Mouse (Mus musculus): ENCODE measurements at regions not wholly inside any gene's neighbourhood (a gene's known extent, or its start where the extent isn't known, plus 50 kb on each side); places are given as distances from the start of the nearest gene placed in this dataset.
"Not testable (repeated sequence)": the region's sequence is repeated elsewhere in the genome, so short reads cannot be mapped to it uniquely, and the experiment has no call there.

- H3K27ac ChIP-seq (ENCODE audit: insufficient read depth, low read length): peak overlapping the region; percentile 66; the same call in 1 of the 2 replicates
- TF ChIP-seq POLR2A (IDR thresholded peaks at IDR 0.05; ENCODE audit: extremely low read depth, insufficient read depth, low read length): no peak
These were observed 462.4 kb downstream of the Gja1 start for GRCm38 (mm10) chr10:56839545-56839944.

GRCm38 (mm10) chr10:56840732-56841131 lies 463.6 kb downstream of the Gja1 start:
- Histone ChIP-seq H3K27ac (ENCODE audit: insufficient read depth, low read length) (no peak overlapping the region), H3K4me3 (ENCODE audit: insufficient read depth, low read length) (no peak overlapping the region), H3K4me1 (ENCODE audit: control insufficient read depth, insufficient read depth, low read length) (no peaks in the 10 kb centered on the region)
- no peak for TF ChIP-seq POLR2A (IDR thresholded peaks at IDR 0.05; ENCODE audit: extremely low read depth, insufficient read depth, low read length)
- TF ChIP-seq CTCF (IDR thresholded peaks at IDR 0.05; ENCODE audit: extremely low read depth, insufficient read depth, low read length): peak; percentile 23; the same call in 1 of the 2 replicates

More at GRCm38 (mm10) chr10:56839545-56839944, 462.4 kb downstream of the Gja1 start:
- Histone ChIP-seq H3K4me3 (ENCODE audit: insufficient read depth, low read length) (no peak overlapping the region), H3K4me1 (ENCODE audit: control insufficient read depth, insufficient read depth, low read length) (no peaks in the 10 kb centered on the region)

GRCm38 (mm10) chr10:56841486-56841885 lies 464.4 kb downstream of the Gja1 start:
- H3K27ac ChIP-seq (ENCODE audit: insufficient read depth, low read length): no peak overlapping the region
- no peak for TF ChIP-seq CTCF (IDR thresholded peaks at IDR 0.05; ENCODE audit: extremely low read depth, insufficient read depth, low read length)
- TF ChIP-seq POLR2A (IDR thresholded peaks at IDR 0.05; ENCODE audit: extremely low read depth, insufficient read depth, low read length): no peak
- H3K4me1 ChIP-seq (ENCODE audit: control insufficient read depth, insufficient read depth, low read length): no peaks in the 10 kb centered on the region
- H3K4me3 ChIP-seq (ENCODE audit: insufficient read depth, low read length): no peak overlapping the region

- no peak overlapping the region for H3K27ac ChIP-seq (ENCODE audit: insufficient read depth, low read length)
- TF ChIP-seq CTCF (IDR thresholded peaks at IDR 0.05; ENCODE audit: extremely low read depth, insufficient read depth, low read length) (no peak), POLR2A (IDR thresholded peaks at IDR 0.05; ENCODE audit: extremely low read depth, insufficient read depth, low read length) (no peak)
These were observed 464.8 kb downstream of the Gja1 start for GRCm38 (mm10) chr10:56841973-56842372.

GRCm38 (mm10) chr10:56852484-56852883 lies 475.4 kb downstream of the Gja1 start:
- Histone ChIP-seq H3K27ac (ENCODE audit: insufficient read depth, low read length) (no peak overlapping the region), H3K4me3 (ENCODE audit: insufficient read depth, low read length) (no peak overlapping the region), H3K4me1 (ENCODE audit: control insufficient read depth, insufficient read depth, low read length) (no peaks in the 10 kb centered on the region)
- TF ChIP-seq CTCF (IDR thresholded peaks at IDR 0.05; ENCODE audit: extremely low read depth, insufficient read depth, low read length) (no peak), POLR2A (IDR thresholded peaks at IDR 0.05; ENCODE audit: extremely low read depth, insufficient read depth, low read length) (no peak)

More at GRCm38 (mm10) chr10:56841973-56842372, 464.8 kb downstream of the Gja1 start:
- no peak overlapping the region for H3K4me3 ChIP-seq (ENCODE audit: insufficient read depth, low read length)
- no peaks in the 10 kb centered on the region for H3K4me1 ChIP-seq (ENCODE audit: control insufficient read depth, insufficient read depth, low read length)

- no peak overlapping the region for H3K4me3 ChIP-seq (ENCODE audit: insufficient read depth, low read length)
- H3K4me1 ChIP-seq (ENCODE audit: control insufficient read depth, insufficient read depth, low read length): no peaks in the 10 kb centered on the region
- H3K27ac ChIP-seq (ENCODE audit: insufficient read depth, low read length): no peak overlapping the region
- no peak for TF ChIP-seq CTCF (IDR thresholded peaks at IDR 0.05; ENCODE audit: extremely low read depth, insufficient read depth, low read length)
- no peak for TF ChIP-seq POLR2A (IDR thresholded peaks at IDR 0.05; ENCODE audit: extremely low read depth, insufficient read depth, low read length)
These were observed 479.1 kb downstream of the Gja1 start for GRCm38 (mm10) chr10:56856186-56856585.

GRCm38 (mm10) chr10:56879744-56880143 lies 502.6 kb downstream of the Gja1 start:
- H3K4me3 ChIP-seq (ENCODE audit: insufficient read depth, low read length): no peak overlapping the region
- TF ChIP-seq POLR2A (IDR thresholded peaks at IDR 0.05; ENCODE audit: extremely low read depth, insufficient read depth, low read length): no peak
- TF ChIP-seq CTCF (IDR thresholded peaks at IDR 0.05; ENCODE audit: extremely low read depth, insufficient read depth, low read length): no peak
- H3K27ac ChIP-seq (ENCODE audit: insufficient read depth, low read length): no peak overlapping the region
- peaks cover under 1% of the 10 kb centered on the region; the same call in 1 of the 2 replicates for H3K4me1 ChIP-seq (ENCODE audit: control insufficient read depth, insufficient read depth, low read length)

GRCm38 (mm10) chr10:56880154-56880591 lies 503.0 kb downstream of the Gja1 start:
- TF ChIP-seq POLR2A (IDR thresholded peaks at IDR 0.05; ENCODE audit: extremely low read depth, insufficient read depth, low read length) (no peak), CTCF (IDR thresholded peaks at IDR 0.05; ENCODE audit: extremely low read depth, insufficient read depth, low read length) (no peak)
- no peak overlapping the region for H3K4me3 ChIP-seq (ENCODE audit: insufficient read depth, low read length)
- peaks cover 3% of the 10 kb centered on the region; the same call in 1 of the 2 replicates for H3K4me1 ChIP-seq (ENCODE audit: control insufficient read depth, insufficient read depth, low read length)
- no peak overlapping the region for H3K27ac ChIP-seq (ENCODE audit: insufficient read depth, low read length)

- no peak overlapping the region for H3K4me3 ChIP-seq (ENCODE audit: insufficient read depth, low read length)
- peaks cover 3% of the 10 kb centered on the region; the same call in 1 of the 2 replicates for H3K4me1 ChIP-seq (ENCODE audit: control insufficient read depth, insufficient read depth, low read length)
- H3K27ac ChIP-seq (ENCODE audit: insufficient read depth, low read length): no peak overlapping the region
- TF ChIP-seq POLR2A (IDR thresholded peaks at IDR 0.05; ENCODE audit: extremely low read depth, insufficient read depth, low read length) (no peak), CTCF (IDR thresholded peaks at IDR 0.05; ENCODE audit: extremely low read depth, insufficient read depth, low read length) (no peak)
These were observed 507.6 kb downstream of the Gja1 start for GRCm38 (mm10) chr10:56884456-56885410.

- not testable (repeated sequence) for H3K27ac ChIP-seq (ENCODE audit: insufficient read depth, low read length); H3K4me1 ChIP-seq (ENCODE audit: control insufficient read depth, insufficient read depth, low read length); H3K4me3 ChIP-seq (ENCODE audit: insufficient read depth, low read length)
These were observed 514.4 kb downstream of the Gja1 start for GRCm38 (mm10) chr10:56891530-56891929.
